Mouse (Mus musculus) fibroblast of lung, adult 2 months (primary cell): ENCODE measurements at regions not wholly inside any gene's neighbourhood (a gene's known extent, or its start where the extent isn't known, plus 50 kb on each side); places are given as distances from the start of the nearest gene placed in this dataset.

Experiments used
- DNase-seq: peaks from one replicate; pipeline ENCODE4 v3.0.0-alpha.2; 2011; ENCODE audit warnings: low read depth

GRCm38 (mm10) chr13:28898900-28899299 lies 54.6 kb downstream of the Sox4 start:
- DNase-seq, result no peak

DNA sequence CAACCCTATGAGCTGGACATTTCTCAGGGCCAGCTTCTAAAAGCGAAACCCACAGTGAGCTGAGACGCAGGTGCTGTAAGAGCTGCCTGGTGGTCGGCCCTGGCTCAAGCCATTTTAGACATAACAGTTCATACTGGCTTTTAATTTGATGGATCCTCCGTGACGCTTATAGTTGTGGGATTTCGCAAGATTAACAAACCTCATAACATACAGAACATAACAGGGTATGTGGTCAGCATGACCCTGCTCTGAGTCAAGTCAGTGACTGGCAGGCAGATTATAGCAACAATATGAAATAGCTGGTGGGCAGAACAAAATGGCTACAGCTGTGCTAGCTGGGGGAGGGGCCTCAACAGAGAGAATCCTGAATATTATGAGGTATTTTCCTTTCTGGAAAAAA lies 60.6 kb downstream of the Sox4 start:
- no peak for DNase-seq

DNA sequence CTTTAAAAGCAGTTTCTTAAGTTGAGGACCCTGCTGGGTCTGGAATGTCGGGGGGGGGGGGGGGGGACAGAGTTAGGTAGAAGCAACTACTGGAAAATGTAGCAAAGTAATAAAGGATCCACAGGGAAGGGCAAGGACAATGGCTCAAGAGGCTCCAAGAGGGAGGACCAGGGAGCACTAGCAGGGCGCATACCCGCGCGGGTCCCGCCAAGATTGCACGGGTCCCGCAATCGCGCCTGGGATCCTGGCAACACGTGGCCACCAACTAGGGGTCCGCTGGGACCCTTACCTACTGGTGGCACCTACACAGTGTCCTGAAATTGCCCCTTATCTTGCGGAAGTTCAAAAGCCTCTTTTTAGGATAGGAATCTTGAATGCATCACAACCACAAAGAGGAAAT lies 66.4 kb downstream of the Sox4 start:
- DNase-seq, result no peak

DNA sequence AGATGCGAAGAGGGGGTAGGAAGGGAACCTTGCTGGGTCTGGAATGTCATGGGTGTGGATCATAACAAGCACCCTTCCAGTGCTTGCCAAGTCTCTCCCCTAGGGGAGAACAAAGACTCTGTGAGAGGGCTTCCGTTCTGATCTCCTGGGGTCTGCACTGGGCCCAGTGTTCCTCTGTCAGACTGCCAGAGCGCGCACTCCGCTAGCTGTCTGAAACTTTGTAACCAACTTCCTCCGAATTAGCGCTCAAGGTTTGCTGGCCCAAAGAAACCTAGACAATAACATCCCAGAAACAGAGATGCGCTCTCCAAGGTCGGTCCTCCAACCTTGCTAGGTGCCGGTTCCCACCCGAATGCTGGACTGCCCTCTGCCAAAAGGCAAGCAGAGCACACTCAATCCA lies 66.8 kb downstream of the Sox4 start:
- no peak for DNase-seq

- no peak for DNase-seq
These were observed 68.2 kb downstream of the Sox4 start for GRCm38 (mm10) chr13:28885083-28886037.

GRCm38 (mm10) chr13:28884191-28884820 lies 69.2 kb downstream of the Sox4 start:
- no peak for DNase-seq

GRCm38 (mm10) chr13:28883398-28883797 lies 70.1 kb downstream of the Sox4 start:
- DNase-seq, result no peak

DNA sequence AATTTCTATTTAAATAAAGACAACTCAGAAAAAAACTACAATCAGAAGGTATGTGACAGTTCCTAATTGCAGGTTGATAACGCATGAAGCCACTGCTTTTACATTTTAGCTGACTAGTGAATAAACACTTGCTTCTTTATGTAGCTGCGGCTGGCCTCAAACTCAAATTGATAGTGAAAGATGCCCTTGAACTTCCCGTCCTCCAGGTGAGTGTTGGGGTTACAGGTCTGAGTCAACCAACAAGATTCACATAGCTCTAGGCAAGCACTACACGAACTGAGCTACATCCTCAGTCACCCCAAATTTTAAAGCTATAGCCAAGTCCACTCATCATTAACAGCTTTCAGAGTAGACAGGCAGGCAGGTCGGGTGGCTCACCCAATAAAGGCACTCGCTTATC lies 72.6 kb downstream of the Sox4 start:
- DNase-seq, result no peak

- no peak for DNase-seq
These were observed 74.8 kb downstream of the Sox4 start for GRCm38 (mm10) chr13:28878692-28879091.

DNA sequence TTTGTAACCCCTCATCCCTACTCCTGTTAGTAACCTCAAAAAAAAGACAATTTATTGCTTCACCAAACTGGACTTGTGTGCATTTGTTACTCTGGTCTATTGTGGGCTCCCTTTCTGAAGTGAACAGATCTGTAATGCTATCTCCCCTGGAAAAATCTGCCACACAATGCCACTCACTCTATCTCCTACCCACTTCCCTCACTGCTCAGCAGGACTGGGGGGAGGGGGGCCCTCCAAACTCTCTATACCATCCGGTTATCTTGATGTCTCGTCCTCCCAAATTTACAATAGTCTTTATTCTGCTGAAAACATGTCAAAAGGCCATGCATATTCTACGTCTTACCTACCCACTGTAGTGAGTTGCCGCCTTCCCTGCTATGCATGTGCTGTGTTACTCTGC lies 76.7 kb downstream of the Sox4 start:
- DNase-seq, result no peak

DNA sequence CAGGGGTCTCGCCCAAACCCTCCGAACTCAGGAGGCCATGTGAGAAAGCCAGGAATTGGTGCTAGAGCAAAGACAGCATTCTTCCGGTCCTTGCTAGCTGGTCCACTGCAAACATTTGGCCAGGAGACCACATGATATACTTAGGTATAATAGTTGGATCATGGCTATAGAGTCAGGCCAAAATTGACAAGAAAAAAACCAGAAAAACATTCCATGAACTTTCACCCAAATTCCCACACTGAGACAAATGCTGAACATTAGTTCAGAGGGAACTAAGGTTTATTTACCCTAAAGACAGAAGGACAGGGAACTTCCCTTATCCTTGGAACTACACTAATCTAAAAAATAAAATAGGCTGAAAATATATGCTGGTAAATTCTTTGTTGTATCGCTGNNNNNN lies 82.8 kb downstream of the Sox4 start:
- DNase-seq, result no peak

GRCm38 (mm10) chr13:28867210-28867609 lies 86.3 kb downstream of the Sox4 start:
- DNase-seq, result no peak

- no peak for DNase-seq
These were observed 86.8 kb downstream of the Sox4 start for GRCm38 (mm10) chr13:28866686-28867085.

DNA sequence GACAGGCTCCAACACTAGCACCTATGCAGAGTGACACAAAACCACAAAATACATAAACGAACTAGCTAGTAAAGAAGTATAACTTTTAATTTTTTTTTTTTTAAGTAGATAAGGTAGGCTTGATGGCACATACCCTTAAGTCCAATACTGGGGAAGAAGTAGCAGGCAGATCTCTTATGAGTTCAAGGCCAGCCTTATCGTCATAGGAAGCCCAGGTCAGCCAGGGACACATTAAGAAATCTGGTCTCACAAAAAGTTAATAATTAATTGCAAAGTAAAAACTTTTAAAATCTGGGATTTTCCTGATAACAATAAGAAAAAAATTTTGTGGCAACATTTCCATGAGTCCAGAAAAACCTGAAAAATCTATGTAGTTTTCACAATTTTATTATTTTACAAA lies 92.9 kb downstream of the Sox4 start:
- DNase-seq, result no peak

- DNase-seq, result no peak
These were observed 93.6 kb downstream of the Sox4 start for GRCm38 (mm10) chr13:28859829-28860427.

DNA sequence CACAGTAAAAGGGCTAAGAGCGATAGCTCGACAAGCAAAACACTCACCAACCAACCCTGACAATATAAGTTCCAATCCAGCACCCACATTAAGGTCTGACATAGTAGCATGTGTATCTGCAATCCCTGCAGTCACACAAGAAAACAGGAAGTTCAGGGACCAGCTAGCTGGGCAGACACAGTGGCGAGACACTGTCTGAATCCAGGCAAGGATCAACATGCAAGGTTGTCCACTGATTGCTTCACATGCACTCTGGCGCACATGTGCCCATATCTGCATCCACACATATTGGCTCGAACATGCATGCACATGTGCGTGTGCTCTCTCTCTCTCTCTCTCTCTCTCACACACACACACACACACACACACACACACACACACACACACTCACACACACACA lies 95.5 kb downstream of the Sox4 start:
- DNase-seq, result no peak

DNA sequence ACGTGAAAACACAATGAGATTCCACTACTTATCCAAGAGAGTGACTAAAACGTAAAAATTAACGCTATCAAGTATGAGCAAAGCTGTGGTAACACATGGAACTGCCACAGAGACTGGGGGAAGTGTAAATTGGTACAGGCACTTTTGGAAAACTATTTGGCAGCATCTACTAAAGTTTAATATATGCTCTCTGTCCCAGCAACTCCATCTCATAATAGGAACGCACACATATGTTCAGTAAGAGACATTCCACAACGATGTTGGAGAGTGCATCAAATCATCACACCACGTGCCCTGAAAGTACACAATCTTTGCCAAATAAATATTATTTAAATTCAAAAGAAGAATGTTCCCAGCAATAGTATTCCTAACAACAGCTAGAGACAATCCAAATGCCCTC lies 96.3 kb downstream of the Sox4 start:
- DNase-seq, result no peak

- no peak for DNase-seq
These were observed 97.0 kb downstream of the Sox4 start for GRCm38 (mm10) chr13:28856472-28856871.

DNA sequence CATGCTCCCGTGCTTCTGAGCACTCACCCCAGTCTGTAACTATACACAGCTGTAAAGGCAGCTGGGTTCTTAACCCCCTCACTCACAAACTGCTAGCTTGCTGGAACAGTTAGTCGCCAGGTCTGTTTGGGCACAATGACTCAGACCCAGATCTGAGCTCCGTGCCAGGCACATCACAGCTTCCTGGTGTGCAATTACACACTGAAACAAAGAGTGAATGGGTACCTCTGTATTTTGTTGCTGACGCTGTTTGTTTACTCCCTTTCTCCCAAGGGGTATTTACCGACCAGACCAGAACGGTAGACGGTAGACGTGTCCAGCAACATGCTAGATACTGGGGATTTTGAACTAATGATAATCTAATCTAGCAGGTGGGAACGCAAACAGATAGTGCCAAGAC lies 99.3 kb downstream of the Sox4 start:
- no peak for DNase-seq

DNA sequence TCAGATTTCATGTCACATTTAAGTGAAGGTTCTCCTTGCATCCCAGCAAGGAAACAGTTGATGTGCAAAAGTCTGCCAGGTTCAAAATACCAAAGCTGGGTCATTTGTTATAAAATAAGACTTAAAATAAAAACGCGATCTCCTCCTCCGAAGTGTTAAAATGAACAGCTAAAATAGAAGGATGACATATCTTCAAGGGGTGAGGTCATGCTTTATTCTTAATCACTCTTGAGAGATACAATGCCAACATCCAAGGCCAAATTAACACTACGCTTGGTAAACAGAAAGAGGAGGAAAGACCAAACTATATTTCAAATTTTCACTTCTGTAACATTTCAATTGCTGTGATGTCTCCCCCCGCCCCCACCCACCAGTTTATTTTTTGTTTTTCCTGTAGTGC lies 105.2 kb downstream of the Sox4 start:
- DNase-seq, result no peak

DNA sequence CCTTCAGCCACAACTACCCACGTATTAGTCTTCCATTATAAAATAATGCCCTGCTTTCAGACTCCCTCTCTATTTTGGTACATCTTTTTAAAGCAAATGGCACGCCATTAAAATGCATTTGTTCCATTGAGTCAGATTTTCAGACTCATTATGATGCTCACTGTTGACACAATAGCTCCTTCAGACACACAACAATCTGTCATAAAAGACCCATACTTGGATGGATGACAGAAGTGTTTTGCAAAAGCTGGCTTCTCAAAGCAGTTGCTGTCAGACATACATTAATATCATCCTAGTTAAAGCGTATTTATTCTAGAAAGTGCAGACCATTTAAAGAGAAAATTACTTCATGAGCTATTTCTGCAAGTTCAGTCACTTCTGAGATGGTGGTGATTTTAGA lies 106.0 kb downstream of the Sox4 start:
- DNase-seq, result no peak

DNA sequence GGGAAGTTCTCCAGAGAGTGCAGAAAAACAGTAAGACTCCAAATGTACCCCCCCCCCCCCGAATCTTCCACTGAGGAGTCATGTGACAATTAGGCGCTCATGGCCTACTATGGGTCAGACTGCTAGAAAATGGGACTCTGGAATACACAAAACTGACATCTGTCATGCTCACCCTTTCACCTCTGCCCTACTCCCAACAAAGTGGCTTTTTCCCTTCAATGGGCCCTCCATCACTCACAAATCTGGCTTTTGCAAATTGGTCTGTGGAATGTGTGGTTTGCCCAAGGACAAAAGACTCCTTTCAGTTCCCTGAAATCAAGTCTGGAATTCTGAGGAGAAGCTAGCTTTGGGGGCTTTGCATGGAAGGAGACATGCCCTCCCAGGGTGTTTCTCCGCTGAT lies 109.0 kb downstream of the Sox4 start:
- no peak for DNase-seq

- DNase-seq, result no peak
These were observed 110.7 kb downstream of the Sox4 start for GRCm38 (mm10) chr13:28842811-28843210.
